Mouse (Mus musculus) kidney, postnatal 36 days (tissue): ENCODE measurements around the gene Zfp967.
"Not testable (repeated sequence)": the region's sequence is repeated elsewhere in the genome, so short reads cannot be mapped to it uniquely, and the experiment has no call there.

Experiments
- DNase-seq, 2 experiments: peaks; one replicate each; pipeline ENCODE4 v3.0.0; 2021 to 2022; ENCODE audit warnings: mixed read lengths in 2 of 2

The Zfp967 gene

DNA sequence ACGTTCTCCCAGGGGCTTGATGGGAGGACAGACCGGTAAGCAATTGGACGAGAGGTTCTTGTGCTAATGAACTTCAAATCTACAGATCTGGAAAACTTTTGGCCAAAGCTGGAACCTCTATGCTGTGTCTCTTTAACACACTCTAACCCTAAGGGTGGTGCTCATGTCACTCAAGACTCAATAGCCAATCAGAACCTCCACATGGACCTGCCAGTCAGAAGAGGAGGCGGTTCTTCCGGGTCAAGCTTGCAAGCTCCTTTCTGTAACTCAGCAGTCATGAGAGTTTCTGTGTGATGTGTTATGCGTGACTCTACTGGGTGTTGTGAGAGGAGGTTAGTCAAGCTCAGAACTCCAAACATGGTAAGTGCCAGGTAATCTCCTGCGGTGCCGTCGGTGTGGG is at the start of gene Zfp967:
Gene Zfp967, plus strand, starts transcription at position 301 of the 400 bp plus-strand sequence.
- not testable (repeated sequence) for DNase-seq

DNA sequence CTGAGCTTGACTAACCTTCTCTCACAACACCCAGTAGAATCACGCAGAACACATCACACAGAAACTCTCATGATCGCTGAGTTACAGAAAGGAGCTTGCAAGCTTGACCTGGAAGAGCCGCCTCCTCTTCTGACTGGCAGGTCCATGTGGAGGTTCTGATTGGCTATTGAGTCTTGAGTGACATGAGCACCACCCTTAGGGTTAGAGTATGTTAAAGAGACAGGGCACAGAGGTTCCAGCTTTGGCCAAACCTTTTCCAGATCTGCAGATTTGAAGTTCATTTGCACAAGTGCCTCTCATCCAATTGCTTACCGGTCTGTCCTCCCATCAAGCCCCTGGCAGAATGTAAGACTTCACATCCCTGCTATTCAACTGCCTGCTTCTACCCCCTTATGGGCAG is 34.2 kb upstream of the Zfp967 start, which contains the start of gene Gm14434:
Gene Gm14434, minus strand, starts transcription at position 101 of the 400 bp plus-strand sequence.
- not testable (repeated sequence) for DNase-seq
